Mouse (Mus musculus): ENCODE data around the gene Epb41l4b.

GRCm38 (mm10) chr4:57065273-57065672 is 78.0 kb downstream of the Epb41l4b start:
- TF ChIP-seq NRF1 (IDR thresholded peaks at IDR 0.05; ENCODE audit: low read depth, low read length) = no peak
- no peak for TF ChIP-seq ZKSCAN1 (IDR thresholded peaks at IDR 0.05; ENCODE audit: borderline replicate concordance, low read depth, low read length)
- TF ChIP-seq TBP (conservative IDR thresholded peaks at IDR 0.05; ENCODE audit: low read depth, low read length) = no peak
- no peak for TF ChIP-seq JUND (conservative IDR thresholded peaks at IDR 0.05; ENCODE audit: low read depth, low read length)
- TF ChIP-seq EP300 (IDR thresholded peaks at IDR 0.05; ENCODE audit: low read length) = no peak
- TF ChIP-seq MAZ (IDR thresholded peaks at IDR 0.05; ENCODE audit: low read depth, low read length) = no peak
- TF ChIP-seq POLR2A (IDR thresholded peaks at IDR 0.05; ENCODE audit: low read depth, low read length) = no peak
- peak; percentile 84 to 99 for TF ChIP-seq CTCF (conservative IDR thresholded peaks at IDR 0.05 in 1 of 2, IDR thresholded peaks at IDR 0.05 in 1 of 2; ENCODE audit: low read depth in 2 of 2, low read length in 2 of 2)

All from CH12.LX (cell line).